Mouse (Mus musculus) embryonic facial prominence, embryonic 15.5 days (tissue): ENCODE measurements around the gene Lefty1. TPM values are rescaled to one million over a fixed set of nuclear protein-coding genes. Genes with fewer than 3 reads are reported as not detected.
"Not testable (repeated sequence)": the region's sequence is repeated elsewhere in the genome, so short reads cannot be mapped to it uniquely, and the experiment has no call there.

Source experiments
- ATAC-seq: fragments of 200-750 bp; cut with Nextera tagmentation; 2 replicates; pipeline ENCODE4 v1.8.0; 2017; ENCODE audit warnings: low read depth, moderate TSS enrichment; ENCODE audit not compliant: insufficient number of reproducible peaks, low FRiP score, low TSS enrichment
- H3K27ac ChIP-seq: fragments of 300-500 bp; sonication (generic); replicated peaks from 2 replicates; pipeline ENCODE4 v1.5.1; 2015; ENCODE audit warnings: mild to moderate bottlenecking, inconsistent platforms
- H3K27me3 ChIP-seq: fragments of 300-500 bp; sonication (generic); 2 replicates; pipeline ENCODE4 v1.6.1; 2015; ENCODE audit warnings: inconsistent platforms
- H3K36me3 ChIP-seq: fragments of 300-500 bp; sonication (generic); 2 replicates; pipeline ENCODE4 v1.6.1; 2015; ENCODE audit warnings: mild to moderate bottlenecking, inconsistent platforms
- H3K4me1 ChIP-seq: fragments of 300-500 bp; sonication (generic); 2 replicates; pipeline ENCODE4 v1.6.1; 2015; ENCODE audit warnings: inconsistent platforms
- H3K4me2 ChIP-seq: fragments of 300-500 bp; sonication (generic); replicated peaks from 2 replicates; pipeline ENCODE4 v1.6.1; 2015; ENCODE audit warnings: mild to moderate bottlenecking, inconsistent platforms
- H3K4me3 ChIP-seq: fragments of 300-500 bp; sonication (generic); replicated peaks from 2 replicates; pipeline ENCODE4 v1.5.1; 2015; ENCODE audit warnings: mild to moderate bottlenecking, inconsistent platforms
- H3K9ac ChIP-seq: fragments of 300-500 bp; sonication (generic); 2 replicates; pipeline ENCODE4 v1.6.1; 2015; ENCODE audit warnings: inconsistent platforms
- H3K9me3 ChIP-seq: fragments of 300-500 bp; sonication (generic); replicated peaks from 2 replicates; pipeline ENCODE4 v1.6.1; 2016; ENCODE audit warnings: inconsistent platforms
- WGBS: fragments of 180-500 bp; shearing (Covaris S2); methylation state at CpG from one replicate; pipeline ENCODE4 v1.1.7; 2015; 5-methylcytosine and 5-hydroxymethylcytosine counted together
- polyA plus RNA-seq: library from polyadenylated mRNA; unstranded; fragments of >200 nt; fragmentation: Nextera tagmentation; extraction: Ambion mirVana; gene quantifications from 2 replicates; pipeline ENCODE4 v1.2.1, GENCODE M21; 2015

The Lefty1 gene
- polyA plus RNA-seq, 1 experiment from 2014 or later = 4.0 TPM

- Histone ChIP-seq H3K4me3 (no peak overlapping the region), H3K27ac (no peak overlapping the region), H3K36me3 (no peaks in the 10 kb centered on the region), H3K9me3 (no peaks in the 10 kb centered on the region), H3K4me2 (no peak overlapping the region), H3K9ac (no peak overlapping the region), H3K27me3 (no peaks in the 10 kb centered on the region), H3K4me1 (no peaks in the 10 kb centered on the region)
- ATAC-seq = no peak
- WGBS = 71% methylated on average over 6 of the region's 6 CpGs
These were observed 12.4 kb upstream of the Lefty1 start for GRCm38 (mm10) chr1:180922273-180923048.

- Histone ChIP-seq H3K27me3 (no peaks in the 10 kb centered on the region), H3K4me2 (no peak overlapping the region), H3K27ac (no peak overlapping the region), H3K36me3 (no peaks in the 10 kb centered on the region), H3K4me1 (no peaks in the 10 kb centered on the region), H3K4me3 (no peak overlapping the region), H3K9ac (no peak overlapping the region), H3K9me3 (no peaks in the 10 kb centered on the region)
- no peak for ATAC-seq
- 56% methylated on average over 2 of the region's 2 CpGs for WGBS
These were observed 10.1 kb upstream of the Lefty1 start for GRCm38 (mm10) chr1:180924737-180925136.

GRCm38 (mm10) chr1:180926286-180926685 lies 8.5 kb upstream of the Lefty1 start:
- Histone ChIP-seq H3K9me3 (no peaks in the 10 kb centered on the region), H3K4me2 (no peak overlapping the region), H3K36me3 (no peaks in the 10 kb centered on the region), H3K4me3 (no peak overlapping the region), H3K4me1 (no peaks in the 10 kb centered on the region), H3K27me3 (no peaks in the 10 kb centered on the region), H3K9ac (no peak overlapping the region), H3K27ac (no peak overlapping the region)
- ATAC-seq = no peak
- 61% methylated on average over 4 of the region's 4 CpGs for WGBS

- Histone ChIP-seq H3K36me3 (no peaks in the 10 kb centered on the region), H3K4me1 (no peaks in the 10 kb centered on the region), H3K27me3 (peaks cover 14% of the 10 kb centered on the region), H3K9ac (no peak overlapping the region), H3K4me3 (no peak overlapping the region), H3K27ac (no peak overlapping the region), H3K9me3 (no peaks in the 10 kb centered on the region), H3K4me2 (no peak overlapping the region)
- ATAC-seq = no peak
- 44% methylated on average over 2 of the region's 2 CpGs for WGBS
These were observed 5.2 kb upstream of the Lefty1 start for GRCm38 (mm10) chr1:180929599-180929998.

GRCm38 (mm10) chr1:180931106-180931505 lies 3.7 kb upstream of the Lefty1 start:
- WGBS = 53% methylated on average over 3 of the region's 3 CpGs
- H3K27ac ChIP-seq = no peak overlapping the region
- H3K4me1 ChIP-seq = no peaks in the 10 kb centered on the region
- H3K4me2 ChIP-seq = no peak overlapping the region
- H3K9me3 ChIP-seq = no peaks in the 10 kb centered on the region
- ATAC-seq = no peak
- H3K36me3 ChIP-seq = no peaks in the 10 kb centered on the region
- H3K4me3 ChIP-seq = no peak overlapping the region
- peaks cover 29% of the 10 kb centered on the region for H3K27me3 ChIP-seq
- no peak overlapping the region for H3K9ac ChIP-seq

- ATAC-seq = no peak
These were observed 1.2 kb upstream of the Lefty1 start for GRCm38 (mm10) chr1:180933659-180934058.

GRCm38 (mm10) chr1:180936610-180937398 lies 2.0 kb downstream of the Lefty1 start:
- H3K9ac ChIP-seq, H3K36me3 ChIP-seq, H3K4me1 ChIP-seq, H3K9me3 ChIP-seq, H3K27ac ChIP-seq: not testable (repeated sequence)
- 2% methylated on average over 39 of the region's 41 CpGs for WGBS
- peak overlapping the region; percentile 56 for H3K4me2 ChIP-seq
- peak overlapping the region; percentile 34 for H3K4me3 ChIP-seq
- peaks cover 47% of the 10 kb centered on the region for H3K27me3 ChIP-seq
- peak; percentile 83 for ATAC-seq

More at GRCm38 (mm10) chr1:180933659-180934058, 1.2 kb upstream of the Lefty1 start:
- Histone ChIP-seq H3K27me3 (peaks cover 41% of the 10 kb centered on the region), H3K9me3 (no peaks in the 10 kb centered on the region), H3K4me2 (no peak overlapping the region), H3K36me3 (no peaks in the 10 kb centered on the region), H3K4me3 (no peak overlapping the region), H3K27ac (no peak overlapping the region), H3K4me1 (no peaks in the 10 kb centered on the region), H3K9ac (no peak overlapping the region)
- 24% methylated on average over 6 of the region's 6 CpGs for WGBS

GRCm38 (mm10) chr1:180937631-180938030 lies 2.8 kb downstream of the Lefty1 start:
- not testable (repeated sequence) for ATAC-seq, H3K4me3 ChIP-seq, H3K9ac ChIP-seq, H3K36me3 ChIP-seq, H3K4me2 ChIP-seq, H3K27ac ChIP-seq, H3K9me3 ChIP-seq
- Histone ChIP-seq H3K4me1 (peaks cover 11% of the 10 kb centered on the region), H3K27me3 (peaks cover 47% of the 10 kb centered on the region)
- 43% methylated on average over 13 of the region's 13 CpGs for WGBS

- Histone ChIP-seq H3K27me3 (peaks cover 40% of the 10 kb centered on the region), H3K4me1 (peaks cover 21% of the 10 kb centered on the region)
- H3K4me2 ChIP-seq, H3K9ac ChIP-seq, H3K4me3 ChIP-seq, H3K27ac ChIP-seq, ATAC-seq, H3K36me3 ChIP-seq, H3K9me3 ChIP-seq: not testable (repeated sequence)
- 73% methylated on average over 2 of the region's 2 CpGs for WGBS
These were observed 4.0 kb downstream of the Lefty1 start for GRCm38 (mm10) chr1:180938781-180939180.

- Histone ChIP-seq H3K9me3 (no peaks in the 10 kb centered on the region), H3K4me2 (peak overlapping the region; percentile 86), H3K27me3 (peaks cover 20% of the 10 kb centered on the region), H3K4me1 (peaks cover 40% of the 10 kb centered on the region), H3K9ac (0 out of 2 replicates have a peak overlapping the region, but pooled peaks have one; percentile 62), H3K4me3 (no peak overlapping the region), H3K27ac (no peak overlapping the region), H3K36me3 (no peaks in the 10 kb centered on the region)
- ATAC-seq = no peak
- 88% methylated on average over 7 of the region's 7 CpGs for WGBS
These were observed 6.1 kb downstream of the Lefty1 start for GRCm38 (mm10) chr1:180940776-180941460.

- Histone ChIP-seq H3K4me2 (peak overlapping the region; percentile 86), H3K4me3 (peak overlapping the region; percentile 90), H3K4me1 (peaks cover 45% of the 10 kb centered on the region), H3K27me3 (peaks cover 15% of the 10 kb centered on the region), H3K9ac (peak overlapping the region; percentile 62), H3K9me3 (no peaks in the 10 kb centered on the region), H3K27ac (peak overlapping the region; percentile 89), H3K36me3 (no peaks in the 10 kb centered on the region)
- ATAC-seq = no peak
- 5% methylated on average over 18 of the region's 18 CpGs for WGBS
These were observed 6.9 kb downstream of the Lefty1 start for GRCm38 (mm10) chr1:180941726-180942125.
